Mouse (Mus musculus): ENCODE data around the gene Ssh1. TPM values are rescaled to one million over a fixed set of nuclear protein-coding genes. Genes with fewer than 3 reads are reported as not detected.

Ssh1 gene
- polyA plus RNA-seq, 1 experiment from 2014 or later, result 5.3 TPM

GRCm38 (mm10) chr5:113971434-113971960 lies 22.2 kb downstream of the Ssh1 start:
- Histone ChIP-seq H3K9ac (ENCODE audit: low read length) (no peak overlapping the region), H3K36me3 (ENCODE audit: control insufficient read depth, insufficient read depth, low read length) (peaks cover 12% of the 10 kb centered on the region), H3K9me3 (ENCODE audit: control insufficient read depth, low read length) (no peaks in the 10 kb centered on the region), H3K27ac (replicated peaks) (no peak overlapping the region), H3K4me1 (replicated peaks; ENCODE audit: control insufficient read depth, insufficient read depth) (peaks cover 13% of the 10 kb centered on the region), H3K27me3 (ENCODE audit: control insufficient read depth, insufficient read depth, low read length) (no peaks in the 10 kb centered on the region), H3K4me3 (ENCODE audit: low read depth, low read length) (no peak overlapping the region), H3K4me2 (replicated peaks; ENCODE audit: low read depth) (no peak overlapping the region)
- ATAC-seq (ENCODE audit: low FRiP score, low TSS enrichment), result no peak
- DNase-seq (ENCODE audit: low spot score), result no peak
- 78% methylated on average over 10 of the region's 10 CpGs for WGBS
- TF ChIP-seq EP300 (optimal IDR thresholded peaks at IDR 0.05) (no peak), CTCF (IDR thresholded peaks at IDR 0.05; ENCODE audit: low read depth) (no peak)

- Histone ChIP-seq H3K9me3 (ENCODE audit: control insufficient read depth, low read length) (no peaks in the 10 kb centered on the region), H3K4me2 (replicated peaks; ENCODE audit: low read depth) (no peak overlapping the region), H3K9ac (ENCODE audit: low read length) (no peak overlapping the region), H3K27ac (replicated peaks) (no peak overlapping the region), H3K4me3 (ENCODE audit: low read depth, low read length) (no peak overlapping the region), H3K4me1 (replicated peaks; ENCODE audit: control insufficient read depth, insufficient read depth) (no peaks in the 10 kb centered on the region), H3K36me3 (ENCODE audit: control insufficient read depth, insufficient read depth, low read length) (peaks cover 19% of the 10 kb centered on the region), H3K27me3 (ENCODE audit: control insufficient read depth, insufficient read depth, low read length) (no peaks in the 10 kb centered on the region)
- TF ChIP-seq EP300 (optimal IDR thresholded peaks at IDR 0.05), result no peak
- no peak for TF ChIP-seq CTCF (IDR thresholded peaks at IDR 0.05; ENCODE audit: low read depth)
- DNase-seq (ENCODE audit: low spot score) (no peak), ATAC-seq (ENCODE audit: low FRiP score, low TSS enrichment) (no peak)
- 78% methylated on average over 11 of the region's 11 CpGs for WGBS
Measured at GRCm38 (mm10) chr5:113968371-113968770, 25.3 kb downstream of the Ssh1 start.

GRCm38 (mm10) chr5:113966452-113967150 lies 27.1 kb downstream of the Ssh1 start:
- peak overlapping the region; percentile 53 for H3K27ac ChIP-seq (replicated peaks)
- no peak overlapping the region for H3K4me3 ChIP-seq (ENCODE audit: low read depth, low read length)
- WGBS, result 52% methylated on average over 13 of the region's 13 CpGs
- no peaks in the 10 kb centered on the region for H3K27me3 ChIP-seq (ENCODE audit: control insufficient read depth, insufficient read depth, low read length)
- H3K36me3 ChIP-seq (ENCODE audit: control insufficient read depth, insufficient read depth, low read length), result peaks cover 19% of the 10 kb centered on the region
- H3K4me1 ChIP-seq (replicated peaks; ENCODE audit: control insufficient read depth, insufficient read depth), result no peaks in the 10 kb centered on the region
- H3K9ac ChIP-seq (ENCODE audit: low read length), result no peak overlapping the region
- ATAC-seq (ENCODE audit: low FRiP score, low TSS enrichment) (peak; percentile 74), DNase-seq (ENCODE audit: low spot score) (peak; percentile 76)
- TF ChIP-seq CTCF (IDR thresholded peaks at IDR 0.05; ENCODE audit: low read depth) (no peak), EP300 (optimal IDR thresholded peaks at IDR 0.05) (no peak)
- H3K9me3 ChIP-seq (ENCODE audit: control insufficient read depth, low read length), result no peaks in the 10 kb centered on the region
- no peak overlapping the region for H3K4me2 ChIP-seq (replicated peaks; ENCODE audit: low read depth)

- Histone ChIP-seq H3K27me3 (ENCODE audit: control insufficient read depth, insufficient read depth, low read length) (no peaks in the 10 kb centered on the region), H3K4me3 (ENCODE audit: low read depth, low read length) (no peak overlapping the region), H3K4me2 (replicated peaks; ENCODE audit: low read depth) (no peak overlapping the region), H3K4me1 (replicated peaks; ENCODE audit: control insufficient read depth, insufficient read depth) (no peaks in the 10 kb centered on the region), H3K9me3 (ENCODE audit: control insufficient read depth, low read length) (no peaks in the 10 kb centered on the region), H3K27ac (replicated peaks) (no peak overlapping the region), H3K36me3 (ENCODE audit: control insufficient read depth, insufficient read depth, low read length) (peaks cover 22% of the 10 kb centered on the region), H3K9ac (ENCODE audit: low read length) (no peak overlapping the region)
- DNase-seq (ENCODE audit: low spot score) (no peak), ATAC-seq (ENCODE audit: low FRiP score, low TSS enrichment) (no peak)
- TF ChIP-seq EP300 (optimal IDR thresholded peaks at IDR 0.05), result no peak
- WGBS, result 94% methylated on average over 7 of the region's 7 CpGs
Measured at GRCm38 (mm10) chr5:113965659-113966185, 28.0 kb downstream of the Ssh1 start.

- H3K4me1 ChIP-seq (replicated peaks; ENCODE audit: control insufficient read depth, insufficient read depth), result no peaks in the 10 kb centered on the region
- ATAC-seq (ENCODE audit: low FRiP score, low TSS enrichment), result peak; percentile 66
- H3K4me3 ChIP-seq (ENCODE audit: low read depth, low read length), result no peak overlapping the region
- H3K4me2 ChIP-seq (replicated peaks; ENCODE audit: low read depth), result no peak overlapping the region
- DNase-seq (ENCODE audit: low spot score), result peak; percentile 57
- TF ChIP-seq EP300 (optimal IDR thresholded peaks at IDR 0.05) (no peak), CTCF (IDR thresholded peaks at IDR 0.05; ENCODE audit: low read depth) (no peak)
- peaks cover 22% of the 10 kb centered on the region for H3K36me3 ChIP-seq (ENCODE audit: control insufficient read depth, insufficient read depth, low read length)
- H3K27me3 ChIP-seq (ENCODE audit: control insufficient read depth, insufficient read depth, low read length), result no peaks in the 10 kb centered on the region
- H3K27ac ChIP-seq (replicated peaks), result no peak overlapping the region
- 69% methylated on average over 14 of the region's 14 CpGs for WGBS
- H3K9me3 ChIP-seq (ENCODE audit: control insufficient read depth, low read length), result no peaks in the 10 kb centered on the region
- H3K9ac ChIP-seq (ENCODE audit: low read length), result no peak overlapping the region
Measured at GRCm38 (mm10) chr5:113964972-113965371, 28.7 kb downstream of the Ssh1 start.

GRCm38 (mm10) chr5:113961776-113962175 lies 31.9 kb downstream of the Ssh1 start:
- Histone ChIP-seq H3K27ac (replicated peaks) (no peak overlapping the region), H3K4me1 (replicated peaks; ENCODE audit: control insufficient read depth, insufficient read depth) (no peaks in the 10 kb centered on the region), H3K9ac (ENCODE audit: low read length) (no peak overlapping the region), H3K4me2 (replicated peaks; ENCODE audit: low read depth) (no peak overlapping the region), H3K4me3 (ENCODE audit: low read depth, low read length) (no peak overlapping the region), H3K27me3 (ENCODE audit: control insufficient read depth, insufficient read depth, low read length) (no peaks in the 10 kb centered on the region), H3K9me3 (ENCODE audit: control insufficient read depth, low read length) (no peaks in the 10 kb centered on the region), H3K36me3 (ENCODE audit: control insufficient read depth, insufficient read depth, low read length) (peaks cover 11% of the 10 kb centered on the region)
- 65% methylated on average over 7 of the region's 7 CpGs for WGBS
- TF ChIP-seq EP300 (optimal IDR thresholded peaks at IDR 0.05) (no peak), CTCF (IDR thresholded peaks at IDR 0.05; ENCODE audit: low read depth) (no peak)
- ATAC-seq (ENCODE audit: low FRiP score, low TSS enrichment), result no peak
- no peak for DNase-seq (ENCODE audit: low spot score)

Data from stomach, postnatal 0 days (tissue).